Mouse (Mus musculus): ENCODE data around the gene Orc1.
A peak's percentile ranks its signal among the peaks of the same experiment; 100 is the strongest.

Orc1 gene

GRCm38 (mm10) chr4:108578840-108579742 is at the start of gene Orc1, which contains the start of gene Prpf38a:
TSS of gene Orc1 (plus strand) at chr4:108579423.
TSS of gene Prpf38a (minus strand) at chr4:108579336.
- peak; percentile 96 to 97 for DNase-seq (ENCODE audit: low spot score in 2 of 2)

DNA sequence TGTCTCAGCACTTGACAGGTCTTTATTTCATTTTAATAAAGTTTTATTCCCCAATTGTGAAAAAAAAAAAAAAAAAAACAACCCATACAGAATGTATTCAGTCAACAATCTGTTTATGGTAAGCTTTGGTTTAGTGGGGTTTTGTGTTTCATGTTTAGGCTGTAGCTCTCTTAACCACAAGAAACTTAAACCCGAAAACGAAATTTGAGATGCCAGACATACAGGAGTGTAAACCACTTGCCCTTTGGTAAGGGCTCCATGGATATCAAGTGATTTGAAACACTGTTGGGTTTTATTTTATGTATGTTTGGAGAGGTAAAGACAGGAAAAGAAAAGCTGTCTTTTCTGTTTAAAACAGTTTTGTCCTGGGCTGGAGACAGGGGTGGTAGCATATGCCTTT is 39.5 kb upstream of the Orc1 start:
- no peak for DNase-seq (ENCODE audit: low spot score in 2 of 2)

- no peak for DNase-seq (ENCODE audit: low spot score in 2 of 2)
Observed at GRCm38 (mm10) chr4:108565026-108565425, 14.2 kb upstream of the Orc1 start.

DNA sequence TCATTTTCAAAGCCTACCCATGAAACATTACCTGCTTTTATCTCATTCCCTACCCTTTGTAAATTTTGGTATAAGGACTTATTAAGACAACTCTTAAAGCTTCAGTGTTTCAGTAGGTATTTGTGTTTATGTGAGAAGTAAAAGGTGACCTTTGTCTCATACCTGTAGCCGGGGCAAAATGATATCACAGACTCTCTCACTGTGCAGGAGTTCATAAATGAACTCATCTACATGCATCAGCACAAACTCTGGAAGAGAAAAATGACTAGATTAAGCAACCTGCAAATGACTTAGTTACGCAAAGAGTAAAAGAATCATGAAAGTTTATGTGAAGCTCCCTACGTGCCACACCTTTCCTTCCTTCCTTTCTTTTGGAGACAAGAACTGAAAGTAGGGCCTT is 6.6 kb upstream of the Orc1 start:
- DNase-seq (ENCODE audit: low spot score in 2 of 2): no peak

DNA sequence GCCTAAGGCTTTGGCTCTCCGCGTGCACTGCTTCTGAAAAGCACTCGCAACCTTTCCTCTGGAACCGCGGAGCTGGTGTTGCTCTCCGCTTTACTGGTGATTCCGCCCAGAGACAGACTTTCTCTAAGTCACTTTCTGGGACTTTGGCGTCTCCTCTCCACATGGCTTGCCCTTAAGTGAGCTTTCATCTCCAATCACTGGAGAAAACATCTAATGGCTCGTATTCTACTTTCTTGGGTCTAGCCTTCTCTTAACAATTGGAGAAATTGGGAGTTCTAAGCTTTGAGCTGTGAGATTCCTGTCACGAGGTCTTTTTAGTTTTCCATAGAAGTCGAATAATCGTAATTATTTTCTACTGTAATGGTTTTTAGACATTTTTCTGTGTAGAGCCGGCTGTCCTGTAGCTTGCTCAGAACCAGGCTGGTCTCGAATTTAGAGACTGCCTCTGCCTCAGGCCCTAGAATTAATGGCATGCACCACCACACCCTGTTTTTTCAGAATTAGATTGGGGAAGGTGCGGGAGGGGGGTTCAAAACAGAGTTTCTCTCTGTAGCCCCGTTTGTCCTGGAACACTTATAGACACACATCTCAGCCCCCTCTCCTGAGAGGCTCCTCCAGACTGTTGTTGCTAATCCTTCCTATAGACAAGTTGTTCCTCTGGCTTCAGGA is 654 bp downstream of the Orc1 start:
- DNase-seq (ENCODE audit: low spot score in 2 of 2): no peak

- no peak for DNase-seq (ENCODE audit: low spot score in 2 of 2)
Observed at GRCm38 (mm10) chr4:108593376-108593775, 14.2 kb downstream of the Orc1 start.

DNA sequence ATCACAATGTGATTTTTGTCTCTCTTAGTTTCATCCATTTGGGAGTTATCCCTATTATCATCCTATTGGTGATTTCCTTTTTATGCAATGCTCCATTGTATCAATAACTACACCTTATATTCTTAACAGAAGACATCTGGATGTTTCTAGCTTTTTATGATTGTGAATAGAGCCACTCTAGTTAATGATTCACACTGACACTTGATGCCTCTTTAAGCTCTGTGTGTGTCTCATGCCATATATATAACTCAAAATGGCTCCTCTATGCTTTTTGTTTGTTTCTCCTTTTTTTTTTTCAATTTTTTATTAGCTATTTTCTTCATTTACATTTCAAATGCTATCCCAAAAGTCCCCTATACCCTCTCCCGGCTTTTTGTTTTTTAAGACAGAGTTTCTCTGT is 16.6 kb downstream of the Orc1 start:
- no peak for DNase-seq (ENCODE audit: low spot score in 2 of 2)

- no peak for DNase-seq (ENCODE audit: low spot score in 2 of 2)
Observed at GRCm38 (mm10) chr4:108598306-108598705, 19.1 kb downstream of the Orc1 start.

GRCm38 (mm10) chr4:108601870-108602269 is 22.6 kb downstream of the Orc1 start:
- no peak for DNase-seq (ENCODE audit: low spot score in 2 of 2)

- no peak for DNase-seq (ENCODE audit: low spot score in 2 of 2)
Observed at GRCm38 (mm10) chr4:108608651-108609050, 29.4 kb downstream of the Orc1 start.

DNA sequence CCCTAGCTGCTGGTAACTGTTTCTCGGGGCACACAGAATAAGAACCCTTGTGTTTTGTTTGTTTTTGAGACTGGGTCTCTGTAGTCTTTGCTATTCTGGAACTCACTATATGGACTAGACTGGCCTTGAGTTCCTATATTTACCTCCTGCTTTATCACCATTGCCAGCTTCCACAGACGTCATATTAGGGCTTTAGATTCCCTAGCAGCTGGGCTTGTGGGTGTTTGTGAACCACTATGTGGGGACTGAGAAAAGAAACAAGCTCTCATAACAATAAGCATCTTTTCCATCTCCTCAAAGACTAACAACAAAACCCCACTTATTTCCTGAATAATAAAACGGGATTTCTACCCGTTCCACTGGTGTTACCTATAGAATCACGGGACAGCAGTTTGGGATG is 31.7 kb downstream of the Orc1 start:
- DNase-seq (ENCODE audit: low spot score in 2 of 2): no peak

- no peak for DNase-seq (ENCODE audit: low spot score in 2 of 2)
Observed at GRCm38 (mm10) chr4:108618586-108618985, 39.4 kb downstream of the Orc1 start.

- DNase-seq (ENCODE audit: low spot score in 2 of 2): peak in 1 of 2 experiments; percentile 21
Observed at GRCm38 (mm10) chr4:108619165-108619564, 39.9 kb downstream of the Orc1 start.

GRCm38 (mm10) chr4:108619587-108620341 is 40.5 kb downstream of the Orc1 start, which contains the start of gene Cc2d1b:
TSS of gene Cc2d1b (plus strand) at chr4:108619940.
- DNase-seq (ENCODE audit: low spot score in 2 of 2): peak; percentile 89 to 90

GRCm38 (mm10) chr4:108620536-108620935 is 41.3 kb downstream of the Orc1 start:
- DNase-seq (ENCODE audit: low spot score in 2 of 2): peak in 1 of 2 experiments; percentile 16

DNA sequence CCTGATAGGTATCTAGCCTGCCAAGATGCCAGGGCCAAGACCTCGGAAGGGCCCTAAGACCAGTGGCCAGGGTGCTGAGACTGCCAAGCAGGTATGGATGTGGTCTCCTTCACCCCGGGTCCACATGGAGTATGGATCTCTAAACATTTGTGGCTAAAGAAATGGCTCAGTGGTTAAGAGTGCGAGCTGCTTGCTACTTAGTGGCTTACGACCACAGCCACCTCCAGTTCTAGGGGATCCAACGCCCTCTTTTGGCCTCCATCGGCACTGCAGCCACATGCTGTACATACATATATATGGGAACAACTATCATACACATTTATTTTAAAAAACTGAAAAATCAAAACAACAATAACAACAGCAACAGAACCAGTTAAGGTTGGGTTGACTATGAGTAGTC is 42.3 kb downstream of the Orc1 start:
- no peak for DNase-seq (ENCODE audit: low spot score in 2 of 2)

GRCm38 (mm10) chr4:108627066-108627465 is 47.8 kb downstream of the Orc1 start:
- DNase-seq (ENCODE audit: low spot score in 2 of 2): no peak

- no peak for DNase-seq (ENCODE audit: low spot score in 2 of 2)
Observed at GRCm38 (mm10) chr4:108629363-108629880, 50.2 kb downstream of the Orc1 start.

- no peak for DNase-seq (ENCODE audit: low spot score in 2 of 2)
Observed at GRCm38 (mm10) chr4:108630096-108630495, 50.9 kb downstream of the Orc1 start.

DNA sequence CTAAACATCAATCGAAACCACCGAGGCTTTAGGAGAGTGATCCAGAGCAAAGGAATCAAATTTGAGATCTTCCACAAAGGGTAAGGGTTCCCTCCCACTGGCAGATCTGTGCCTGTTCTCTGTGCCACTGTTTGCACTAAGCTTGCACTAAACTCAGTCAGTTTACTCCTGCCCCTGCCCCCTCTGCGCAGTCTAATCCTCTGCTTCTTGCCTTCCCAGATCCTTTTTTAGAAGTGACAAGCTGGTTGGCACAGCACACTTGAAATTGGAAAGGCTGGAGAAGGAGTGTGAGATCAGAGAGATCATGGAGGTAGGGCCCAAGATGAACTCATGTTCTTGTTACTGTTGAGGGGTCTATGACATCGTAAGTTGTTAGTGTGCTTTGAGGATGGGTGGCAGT is 52.4 kb downstream of the Orc1 start:
- DNase-seq (ENCODE audit: low spot score in 2 of 2): no peak

GRCm38 (mm10) chr4:108633703-108634102 is 54.5 kb downstream of the Orc1 start:
- no peak for DNase-seq (ENCODE audit: low spot score in 2 of 2)

DNA sequence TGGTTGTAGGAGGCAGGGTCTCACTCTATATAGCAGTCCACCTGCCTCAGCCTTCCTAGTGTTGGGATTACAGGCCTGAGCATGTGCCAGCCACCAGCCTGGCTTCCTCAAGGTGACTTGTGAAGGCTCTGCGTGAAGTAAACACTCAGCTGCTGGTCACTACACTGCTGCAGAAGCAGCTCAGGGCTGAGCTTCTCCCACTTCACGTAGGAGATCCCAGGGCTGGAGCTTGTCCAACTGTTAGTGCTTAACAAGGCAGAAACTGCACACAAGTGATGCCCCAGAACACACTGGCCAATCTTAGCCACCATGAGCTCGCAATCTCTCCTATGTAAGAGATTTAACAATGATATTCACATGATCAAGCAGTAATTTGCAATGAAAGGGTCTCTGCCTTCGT is 55.5 kb downstream of the Orc1 start:
- no peak for DNase-seq (ENCODE audit: low spot score in 2 of 2)

All from frontal cortex, postnatal 10 days (tissue).